Mouse (Mus musculus) G1E (cell line): ENCODE results near the gene Exoc3.

Experiments
- CTCF ChIP-seq: IDR thresholded peaks from 2 replicates; pipeline ENCODE4 v1.5.1; 2012; ENCODE audit warnings: low read depth, low read length, inconsistent platforms, mixed read lengths
- GATA1 ChIP-seq: IDR thresholded peaks from 2 replicates; pipeline ENCODE4 v1.6.1; 2012; ENCODE audit warnings: borderline replicate concordance, low read length, inconsistent platforms, mixed read lengths
- GATA2 ChIP-seq: IDR thresholded peaks from 2 replicates; pipeline ENCODE4 v1.6.1; 2012; ENCODE audit warnings: low read depth, low read length, inconsistent platforms, borderline replicate concordance

DNA sequence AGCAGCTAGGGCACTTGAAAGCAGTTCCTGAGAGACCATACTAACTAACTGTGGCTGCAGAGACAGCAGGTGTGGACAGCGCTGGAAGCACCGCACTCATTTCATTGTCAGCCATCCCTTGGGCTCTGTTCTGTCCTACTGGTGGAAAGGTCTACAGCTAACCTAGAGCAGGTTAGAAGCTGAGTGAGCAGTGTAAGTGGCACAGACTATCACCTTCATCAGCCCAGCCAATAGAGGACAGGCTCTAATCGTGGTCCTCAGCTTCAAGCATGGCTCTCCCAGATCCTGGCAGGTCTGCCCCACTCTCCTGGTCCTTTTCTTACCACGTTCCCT, 37.3 kb upstream of the Exoc3 start:
- no peak for TF ChIP-seq CTCF
- no peak for TF ChIP-seq GATA1
- TF ChIP-seq GATA2 = no peak
